Mouse (Mus musculus): Measurements from ENCODE around the gene Sox6. TPM values are rescaled to one million over a fixed set of nuclear protein-coding genes. Genes with fewer than 3 reads are reported as not detected.

Gene Sox6
- total and polyA plus RNA-seq, 3 experiments: 0.09 to 1.3 (median 0.90) TPM

Other genes starting within 250 kb of the Sox6 start
- gene 1110004F10Rik, start 601 bp upstream of the Sox6 start, total RNA-seq (2012; rRNA removed): 120 and 129 TPM in 2 replicates
- 262 and 274 TPM in 2 replicates for gene 1110004F10Rik, start 601 bp upstream of the Sox6 start, total RNA-seq (2014; rRNA removed)
- 196 and 274 TPM in 2 replicates for gene 1110004F10Rik, start 601 bp upstream of the Sox6 start, polyA plus RNA-seq (2012; ENCODE audit: insufficient read length, low read depth)
- gene Gm4353, start 45.8 kb upstream of the Sox6 start, total RNA-seq (2012; rRNA removed): 2.0 and 3.1 TPM in 2 replicates
- gene Gm4353, start 45.8 kb upstream of the Sox6 start, total RNA-seq (2014; rRNA removed): 30.0 and 34.1 TPM in 2 replicates
- 0.74 TPM in 2 replicates for gene Gm4353, start 45.8 kb upstream of the Sox6 start, polyA plus RNA-seq (2012; ENCODE audit: insufficient read length, low read depth)